Mouse (Mus musculus) liver (tissue): ENCODE data around the gene Tubb4b.
A peak's percentile ranks its signal among the peaks of the same experiment; 100 is the strongest.

Experiments
- DNase-seq: peaks from one replicate; pipeline ENCODE4 v3.0.0-alpha.2; 2020; ENCODE audit warnings: mixed read lengths

Gene Tubb4b

GRCm38 (mm10) chr2:25185625-25186574 is 38.6 kb downstream of the Tubb4b start:
- peak; percentile 69 for DNase-seq

GRCm38 (mm10) chr2:25184496-25184895 is 40.0 kb downstream of the Tubb4b start:
- DNase-seq: no peak

GRCm38 (mm10) chr2:25183336-25183735 is 41.2 kb downstream of the Tubb4b start:
- DNase-seq: no peak

GRCm38 (mm10) chr2:25182664-25183063 is 41.8 kb downstream of the Tubb4b start:
- DNase-seq: no peak

GRCm38 (mm10) chr2:25181891-25182397 is 42.6 kb downstream of the Tubb4b start:
- DNase-seq: no peak

GRCm38 (mm10) chr2:25180973-25181890 is 43.3 kb downstream of the Tubb4b start:
- peak; percentile 72 for DNase-seq

- peak; percentile 93 for DNase-seq
Measured at GRCm38 (mm10) chr2:25180478-25180903, 44.0 kb downstream of the Tubb4b start, which contains the start of gene Nrarp. TSS of gene Nrarp (plus strand) at chr2:25180758.

GRCm38 (mm10) chr2:25179566-25180217 is 44.8 kb downstream of the Tubb4b start:
- no peak for DNase-seq

- no peak for DNase-seq
Measured at GRCm38 (mm10) chr2:25178285-25178972, 46.1 kb downstream of the Tubb4b start.

- no peak for DNase-seq
Measured at GRCm38 (mm10) chr2:25177685-25178084, 46.8 kb downstream of the Tubb4b start.

- DNase-seq: no peak
Measured at GRCm38 (mm10) chr2:25177076-25177475, 47.4 kb downstream of the Tubb4b start.

- DNase-seq: no peak
Measured at GRCm38 (mm10) chr2:25176573-25176972, 47.9 kb downstream of the Tubb4b start.

GRCm38 (mm10) chr2:25175690-25176078 is 48.8 kb downstream of the Tubb4b start:
- no peak for DNase-seq

- DNase-seq: peak; percentile 75
Measured at GRCm38 (mm10) chr2:25174866-25175689, 49.4 kb downstream of the Tubb4b start.

- DNase-seq: no peak
Measured at GRCm38 (mm10) chr2:25173821-25174220, 50.7 kb downstream of the Tubb4b start.

- DNase-seq: peak; percentile 46
Measured at GRCm38 (mm10) chr2:25172629-25173028, 51.9 kb downstream of the Tubb4b start.
